ENCODE assay signal across 8 mouse cellular contexts in genomic region chr6:24047014-24047770, GRCm38 (mm10).
DNase-seq lines count a peak whose midpoint lies in the region; ATAC-seq and TF ChIP-seq lines count a peak whose summit lies in the region.

No protein-coding gene starts in this region.

- no peak overlapping the region for H3K4me3 ChIP-seq in midbrain, embryonic 13.5 days (replicated peaks)
- no peak overlapping the region for H3K4me3 ChIP-seq in midbrain, embryonic 10.5 days
- H3K4me3 ChIP-seq in kidney, postnatal 0 days (replicated peaks; ENCODE audit: low read depth, low read length), result no peak overlapping the region
- H3K4me3 ChIP-seq in midbrain, postnatal 0 days (ENCODE audit: low read depth, low read length), result no peak overlapping the region

- WGBS in midbrain, embryonic 13.5 days, result 58% methylated on average over 7 of the region's 7 CpGs
- 87% methylated on average over 7 of the region's 7 CpGs for WGBS in midbrain, embryonic 10.5 days
- WGBS in kidney, postnatal 0 days, result 32% methylated on average over 7 of the region's 7 CpGs
- 58% methylated on average over 7 of the region's 7 CpGs for WGBS in midbrain, postnatal 0 days

- no peak overlapping the region for H3K27ac ChIP-seq in midbrain, embryonic 13.5 days
- H3K27ac ChIP-seq in midbrain, embryonic 10.5 days (replicated peaks), result no peak overlapping the region
- H3K27ac ChIP-seq in kidney, postnatal 0 days, result no peak overlapping the region
- H3K27ac ChIP-seq in midbrain, postnatal 0 days (ENCODE audit: low read depth, low read length), result no peak overlapping the region

- H3K4me1 ChIP-seq in midbrain, embryonic 13.5 days (replicated peaks), result no peaks in the 10 kb centered on the region
- H3K4me1 ChIP-seq in midbrain, embryonic 10.5 days, result no peaks in the 10 kb centered on the region
- H3K4me1 ChIP-seq in kidney, postnatal 0 days (replicated peaks; ENCODE audit: insufficient read depth, low read length), result no peaks in the 10 kb centered on the region
- no peaks in the 10 kb centered on the region for H3K4me1 ChIP-seq in midbrain, postnatal 0 days (ENCODE audit: insufficient read depth, low read length)

- H3K9ac ChIP-seq in midbrain, embryonic 13.5 days (replicated peaks), result no peak overlapping the region
- H3K9ac ChIP-seq in kidney, postnatal 0 days (ENCODE audit: low read depth, low read length), result no peak overlapping the region
- no peak overlapping the region for H3K9ac ChIP-seq in midbrain, postnatal 0 days (replicated peaks; ENCODE audit: low read length, poor library complexity, severe bottlenecking)

- no peaks in the 10 kb centered on the region for H3K9me3 ChIP-seq in midbrain, embryonic 13.5 days
- H3K9me3 ChIP-seq in midbrain, embryonic 10.5 days (replicated peaks), result no peaks in the 10 kb centered on the region
- H3K9me3 ChIP-seq in kidney, postnatal 0 days (replicated peaks; ENCODE audit: low read length), result no peaks in the 10 kb centered on the region
- H3K9me3 ChIP-seq in midbrain, postnatal 0 days (ENCODE audit: low read length), result no peaks in the 10 kb centered on the region

- no peaks in the 10 kb centered on the region for H3K36me3 ChIP-seq in midbrain, embryonic 13.5 days
- no peaks in the 10 kb centered on the region for H3K36me3 ChIP-seq in midbrain, embryonic 10.5 days
- no peaks in the 10 kb centered on the region for H3K36me3 ChIP-seq in kidney, postnatal 0 days (ENCODE audit: insufficient read depth, low read length)
- H3K36me3 ChIP-seq in midbrain, postnatal 0 days (ENCODE audit: insufficient read depth, low read length), result no peaks in the 10 kb centered on the region

- TF ChIP-seq CTCF in kidney, postnatal 0 days (IDR thresholded peaks at IDR 0.05; ENCODE audit: low read depth), result no peak
- no peak for TF ChIP-seq CTCF in midbrain, postnatal 0 days (IDR thresholded peaks at IDR 0.05)

- ATAC-seq in midbrain, embryonic 13.5 days, result 0 out of 2 replicates have a peak, but pooled peaks have one; percentile 40
- peak; percentile 49; the same call in 1 of the 2 replicates for ATAC-seq in kidney, postnatal 0 days (replicated peaks; ENCODE audit: low FRiP score, low read depth)
- ATAC-seq in midbrain, postnatal 0 days (ENCODE audit: low FRiP score), result no peak

- H3K4me2 ChIP-seq in midbrain, embryonic 13.5 days (replicated peaks), result no peak overlapping the region
- 0 out of 2 replicates have a peak overlapping the region, but pooled peaks have one; percentile 23 for H3K4me2 ChIP-seq in kidney, postnatal 0 days (ENCODE audit: low read length)
- H3K4me2 ChIP-seq in midbrain, postnatal 0 days (ENCODE audit: low read depth, low read length, poor library complexity, severe bottlenecking), result no peak overlapping the region

- peak; percentile 13 for DNase-seq in cerebellum, adult 9-10 months
- DNase-seq in cerebellum, adult 11 months, result no peak
- DNase-seq in midbrain, embryonic 10.5 days (ENCODE audit: low spot score), result no peak
- DNase-seq in kidney, postnatal 0 days (ENCODE audit: low spot score), result peak; percentile 63
- DNase-seq in midbrain, postnatal 0 days (ENCODE audit: low spot score), result peak; percentile 26
- no peak for DNase-seq in ovary, adult 18-20 months (ENCODE audit: low spot score)
- no peak for DNase-seq in c-Kit-positive CD71-positive TER-119-positive erythroid progenitor cells, embryonic 14.5 days (ENCODE audit: low spot score)

- no peaks in the 10 kb centered on the region for H3K27me3 ChIP-seq in midbrain, embryonic 13.5 days
- H3K27me3 ChIP-seq in midbrain, embryonic 10.5 days (ENCODE audit: low read depth, poor library complexity, severe bottlenecking), result no peaks in the 10 kb centered on the region
- H3K27me3 ChIP-seq in kidney, postnatal 0 days (ENCODE audit: insufficient read depth, low read length), result no peaks in the 10 kb centered on the region
- no peaks in the 10 kb centered on the region for H3K27me3 ChIP-seq in midbrain, postnatal 0 days (ENCODE audit: insufficient read depth, low read length)

Comparison
In these comparisons a context has a peak if more than half of its experiments do, and no peak if none do; other contexts are left out.
1. DNase-seq: peak in cerebellum, adult 9-10 months (single experiment), kidney, postnatal 0 days (single experiment) and midbrain, postnatal 0 days (single experiment); none in cerebellum, adult 11 months (single experiment), midbrain, embryonic 10.5 days (single experiment), ovary, adult 18-20 months (single experiment) and c-Kit-positive CD71-positive TER-119-positive erythroid progenitor cells, embryonic 14.5 days (single experiment).